Mouse (Mus musculus): ENCODE results near the gene Gtse1.

DNA sequence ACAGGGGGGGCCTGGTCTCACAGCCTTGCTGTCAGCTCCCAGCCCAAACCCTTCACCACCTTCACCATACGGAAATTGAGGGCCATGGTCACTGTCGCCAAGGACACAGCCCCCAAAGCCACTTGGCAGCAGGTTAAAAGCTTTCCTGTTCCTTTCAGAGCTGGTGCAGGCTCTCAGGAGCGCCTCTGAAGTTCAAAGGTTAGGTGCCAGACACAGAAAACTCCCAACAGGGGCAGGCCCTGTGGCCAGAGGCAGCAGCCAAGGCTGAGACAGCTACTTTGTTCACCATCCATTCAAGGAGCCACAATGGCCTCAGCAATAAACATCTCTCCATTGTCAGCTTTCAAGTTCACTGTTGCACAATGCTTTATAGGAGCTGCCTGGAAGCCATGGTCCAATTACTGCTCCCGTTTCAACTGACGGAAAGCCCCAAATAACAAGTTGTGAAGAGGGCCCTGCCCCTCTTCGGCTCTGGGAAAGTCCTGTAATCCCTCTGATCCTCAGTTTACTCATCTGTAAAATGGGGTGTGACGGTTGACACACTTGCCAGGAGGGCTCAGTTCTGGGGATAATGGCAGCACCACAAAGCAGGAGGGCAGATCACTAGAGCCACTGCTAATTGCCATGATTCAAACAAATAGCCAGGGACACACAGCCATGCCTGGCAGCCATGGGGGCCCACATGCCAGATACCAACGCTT is 59.8 kb downstream of the Gtse1 start:
- TF ChIP-seq CTCF (IDR thresholded peaks at IDR 0.05; ENCODE audit: insufficient read depth, low read depth, low read length), result no peak
- no peak for TF ChIP-seq POLR2A (IDR thresholded peaks at IDR 0.05; ENCODE audit: insufficient read depth, low read depth, low read length)

Measured in olfactory bulb, adult 2 months (tissue).